Mouse (Mus musculus): ENCODE data around the gene Gm5622. TPM values are rescaled to one million over a fixed set of nuclear protein-coding genes. Genes with fewer than 3 reads are reported as not detected.

Gene Gm5622
- not detected for polyA plus RNA-seq (2015; fragmentation: Illumina TruSeq; extraction: RNeasy Lipid Tissue Mini Kit (QIAGEN cat#74804); ENCODE audit: low read depth, low replicate concordance)

GRCm38 (mm10) chr14:51552490-51552889, at the start of gene Gm5622:
Gene Gm5622 (plus strand): TSS chr14:51552790.

GRCm38 (mm10) chr14:51573963-51574362, 21.4 kb downstream of the Gm5622 start, which contains the start of gene Gm17175:
Gene Gm17175 (minus strand): TSS chr14:51574063.

GRCm38 (mm10) chr14:51592039-51592438, 39.4 kb downstream of the Gm5622 start, which contains the start of gene Gm17174:
Gene Gm17174 (minus strand): TSS chr14:51592139.

GRCm38 (mm10) chr14:51611210-51611609, 58.6 kb downstream of the Gm5622 start, which contains the start of gene Gm17078:
Gene Gm17078 (minus strand): TSS chr14:51611310.

GRCm38 (mm10) chr14:51635566-51635965, 83.0 kb downstream of the Gm5622 start, which contains the start of gene Gm4181:
Gene Gm4181 (minus strand): TSS chr14:51635666.

GRCm38 (mm10) chr14:51695368-51695767, 142.8 kb downstream of the Gm5622 start, which contains the start of gene Gm17079:
Gene Gm17079 (minus strand): TSS chr14:51695468.

Other genes with a start within 250 kb of the Gm5622 start
- gene Gm7247, start 191.0 kb upstream of the Gm5622 start, polyA plus RNA-seq (2015; fragmentation: Illumina TruSeq; extraction: RNeasy Lipid Tissue Mini Kit (QIAGEN cat#74804); ENCODE audit: low read depth, low replicate concordance): not detected
- gene Vmn2r88, start 142.0 kb upstream of the Gm5622 start, polyA plus RNA-seq (2015; fragmentation: Illumina TruSeq; extraction: RNeasy Lipid Tissue Mini Kit (QIAGEN cat#74804); ENCODE audit: low read depth, low replicate concordance): not detected
- not detected for gene Vmn2r89, start 100.9 kb upstream of the Gm5622 start, polyA plus RNA-seq (2015; fragmentation: Illumina TruSeq; extraction: RNeasy Lipid Tissue Mini Kit (QIAGEN cat#74804); ENCODE audit: low read depth, low replicate concordance)
- not detected for gene Gm17175, start 21.3 kb downstream of the Gm5622 start, polyA plus RNA-seq (2015; fragmentation: Illumina TruSeq; extraction: RNeasy Lipid Tissue Mini Kit (QIAGEN cat#74804); ENCODE audit: low read depth, low replicate concordance)
- gene Gm17174, start 39.3 kb downstream of the Gm5622 start, polyA plus RNA-seq (2015; fragmentation: Illumina TruSeq; extraction: RNeasy Lipid Tissue Mini Kit (QIAGEN cat#74804); ENCODE audit: low read depth, low replicate concordance): not detected
- not detected for gene Gm17078, start 58.5 kb downstream of the Gm5622 start, polyA plus RNA-seq (2015; fragmentation: Illumina TruSeq; extraction: RNeasy Lipid Tissue Mini Kit (QIAGEN cat#74804); ENCODE audit: low read depth, low replicate concordance)
- gene Gm4181, start 82.9 kb downstream of the Gm5622 start, polyA plus RNA-seq (2015; fragmentation: Illumina TruSeq; extraction: RNeasy Lipid Tissue Mini Kit (QIAGEN cat#74804); ENCODE audit: low read depth, low replicate concordance): not detected
- gene Gm17079, start 142.7 kb downstream of the Gm5622 start, polyA plus RNA-seq (2015; fragmentation: Illumina TruSeq; extraction: RNeasy Lipid Tissue Mini Kit (QIAGEN cat#74804); ENCODE audit: low read depth, low replicate concordance): not detected
- gene Gm5800, start 164.4 kb downstream of the Gm5622 start, polyA plus RNA-seq (2015; fragmentation: Illumina TruSeq; extraction: RNeasy Lipid Tissue Mini Kit (QIAGEN cat#74804); ENCODE audit: low read depth, low replicate concordance): not detected
- gene Ang4, start 220.8 kb downstream of the Gm5622 start, polyA plus RNA-seq (2015; fragmentation: Illumina TruSeq; extraction: RNeasy Lipid Tissue Mini Kit (QIAGEN cat#74804); ENCODE audit: low read depth, low replicate concordance): not detected
- gene AY358078, start 247.3 kb downstream of the Gm5622 start, polyA plus RNA-seq (2015; fragmentation: Illumina TruSeq; extraction: RNeasy Lipid Tissue Mini Kit (QIAGEN cat#74804); ENCODE audit: low read depth, low replicate concordance): not detected